Mouse (Mus musculus) ES-Bruce4 (cell line): ENCODE results near the gene Nfatc2ip.

Source experiments
- CTCF ChIP-seq: IDR thresholded peaks from one replicate; pipeline ENCODE4 v1.8.1; 2011; ENCODE audit warnings: low read depth, low read length
- POLR2A ChIP-seq: IDR thresholded peaks from one replicate; pipeline ENCODE4 v1.8.1; 2011; ENCODE audit warnings: low read length; ENCODE audit not compliant: insufficient read depth

DNA sequence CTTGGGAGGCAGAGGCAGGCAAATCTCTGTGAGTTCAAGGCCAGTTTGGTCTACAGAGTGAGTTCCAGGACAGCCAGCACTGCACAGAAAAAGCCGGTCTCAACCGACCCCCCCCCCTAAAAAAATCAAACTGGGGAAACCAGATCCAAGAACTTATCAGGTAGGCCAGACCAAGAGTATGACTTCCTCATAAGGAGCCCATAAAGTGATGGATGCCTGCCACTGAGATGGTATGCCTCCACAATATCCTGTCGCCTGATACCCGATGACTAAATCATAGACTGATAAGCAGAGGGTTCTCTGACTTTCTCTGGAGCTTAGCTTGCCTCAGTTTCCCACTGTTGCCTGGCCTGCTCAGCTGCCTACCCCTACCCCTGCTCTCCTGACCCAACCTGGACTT lies 1.3 kb upstream of the Nfatc2ip start:
- no peak for TF ChIP-seq POLR2A
- no peak for TF ChIP-seq CTCF
